Mouse (Mus musculus) kidney, adult 2 months (tissue): ENCODE measurements around the gene Cirbp.
A peak's percentile ranks its signal among the peaks of the same experiment; 100 is the strongest.

Experiments used
- CTCF ChIP-seq: fragments of 200-500 bp; conservative IDR thresholded peaks from 2 replicates; pipeline ENCODE4 v1.5.1; 2011; ENCODE audit warnings: low read depth, mild to moderate bottlenecking, control low read depth, low read length, moderate library complexity, mixed read lengths; ENCODE audit not compliant: insufficient read depth, insufficient read length
- POLR2A ChIP-seq: fragments of 200-500 bp; IDR thresholded peaks from one replicate; pipeline ENCODE4 v1.6.1; 2011; ENCODE audit warnings: low read depth, low read length, control low read depth

GRCm38 (mm10) chr10:80141786-80142529, 23.8 kb upstream of the Cirbp start:
- peak; percentile 87 for TF ChIP-seq POLR2A
- TF ChIP-seq CTCF, result no peak
